Mouse (Mus musculus): ENCODE data around the gene Myo18a. TPM values are rescaled to one million over a fixed set of nuclear protein-coding genes. Genes with fewer than 3 reads are reported as not detected.

Myo18a gene
- total RNA-seq, 2 experiments from 2014 or later = 331 to 334 TPM

DNA sequence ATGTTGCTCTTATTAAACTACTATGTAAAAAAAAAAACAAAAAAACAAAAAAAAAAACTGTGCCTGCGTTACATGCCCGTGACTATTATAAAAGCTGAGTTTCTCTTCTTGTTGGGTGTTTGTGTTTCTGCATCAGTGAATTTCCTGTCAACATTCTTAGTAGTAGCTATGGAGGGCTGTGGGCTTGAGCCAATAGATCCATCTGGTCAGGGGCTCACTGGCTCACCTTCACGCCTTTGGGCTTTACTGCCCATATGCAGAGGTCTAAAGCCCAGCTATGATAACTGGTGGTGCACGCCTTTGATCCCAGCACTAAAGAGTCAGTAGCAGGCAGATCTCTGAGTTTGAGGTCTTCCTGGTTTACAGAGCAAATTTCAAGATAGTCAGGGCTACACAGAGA, 6.5 kb downstream of the Myo18a start:
- DNase-seq = no peak
- intact Hi-C loops (cut with DNase I) = no loop called here

GRCm38 (mm10) chr11:77770346-77770745, 7.3 kb downstream of the Myo18a start:
- intact Hi-C loops (cut with DNase I) = no loop called here
- no peak for DNase-seq

DNA sequence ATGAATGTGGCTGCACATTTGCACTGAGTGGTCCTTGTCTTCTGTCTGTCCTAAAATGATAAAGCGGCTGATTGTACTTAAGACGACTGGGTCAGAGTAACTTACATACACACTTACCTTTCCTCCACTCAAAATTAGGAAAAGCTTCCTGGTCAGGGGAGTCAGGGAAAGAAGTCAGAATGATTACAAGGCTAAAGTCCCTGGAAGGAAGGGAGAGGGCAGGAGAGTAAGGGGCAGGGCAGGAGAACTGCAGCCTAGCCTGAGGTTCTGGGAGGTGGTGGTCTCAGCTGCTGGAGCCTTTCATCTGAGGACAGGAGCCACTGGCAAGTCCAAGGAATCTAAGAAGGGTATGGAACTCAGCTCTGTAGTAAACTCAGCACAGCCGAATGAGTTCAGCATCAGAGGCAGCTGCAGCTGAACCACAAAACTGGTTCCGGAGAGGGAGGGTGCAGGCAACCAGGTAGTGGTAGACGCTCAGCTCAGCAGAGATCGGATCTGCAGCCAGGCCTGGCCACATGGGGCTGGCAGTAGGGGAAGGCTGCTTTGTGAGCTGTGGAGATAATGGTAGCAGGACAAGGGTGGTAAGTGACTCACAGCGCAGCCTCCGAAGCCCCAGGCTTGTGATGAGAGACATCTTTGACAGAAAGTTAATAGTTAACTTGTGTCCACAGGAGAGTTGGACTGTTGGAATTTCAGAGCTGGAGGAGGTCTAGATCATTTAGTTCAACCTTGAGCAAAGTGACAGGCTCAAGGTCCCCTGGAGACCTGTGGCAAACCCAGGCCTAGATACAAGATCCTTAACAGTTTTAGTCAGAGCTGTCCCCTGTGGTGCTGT, 9.1 kb downstream of the Myo18a start:
- DNase-seq = no peak
- intact Hi-C loops (cut with DNase I) = no loop called here

DNA sequence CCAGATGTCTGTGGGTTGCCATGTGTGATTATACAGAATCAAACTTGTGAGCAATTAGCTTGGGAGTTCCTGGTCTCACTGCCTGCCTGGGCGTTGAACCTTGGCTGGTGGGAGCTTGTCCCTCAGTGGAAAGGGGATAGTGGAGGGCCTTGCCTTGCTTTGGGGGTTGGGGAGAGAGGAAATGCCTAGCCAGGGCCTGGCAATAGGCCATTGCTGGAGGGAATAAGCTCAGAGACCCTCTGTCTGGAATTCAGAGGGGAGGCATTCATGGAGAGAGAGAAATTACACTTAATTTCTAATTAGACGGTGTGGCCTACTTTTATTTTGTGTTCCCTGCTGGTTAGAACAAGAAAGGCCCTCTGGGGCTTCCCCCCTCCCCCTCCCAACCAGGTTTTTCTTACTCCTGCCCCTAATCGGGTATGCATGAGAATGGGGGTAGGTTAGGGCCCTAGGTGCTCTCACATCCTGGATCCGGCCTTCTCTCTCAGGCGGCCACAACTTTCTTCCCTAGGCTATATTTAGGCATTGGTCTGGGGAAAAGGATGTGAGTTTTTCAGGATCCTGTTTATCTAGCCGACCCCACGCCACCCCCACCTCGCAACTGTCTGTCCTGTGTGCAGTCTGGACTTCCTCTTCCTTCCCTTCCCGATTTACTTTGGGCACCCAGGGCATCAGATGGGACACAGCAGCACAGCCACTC, 12.8 kb downstream of the Myo18a start:
- no peak for DNase-seq
- intact Hi-C loops (cut with DNase I) = no loop called here

- no peak for DNase-seq
Observed at GRCm38 (mm10) chr11:77777436-77777835, 14.4 kb downstream of the Myo18a start.

GRCm38 (mm10) chr11:77777937-77778336, 14.9 kb downstream of the Myo18a start:
- intact Hi-C loops (cut with DNase I) = no loop called here
- DNase-seq = no peak

More at GRCm38 (mm10) chr11:77777436-77777835, 14.4 kb downstream of the Myo18a start:
- intact Hi-C loops (cut with DNase I) = no loop called here

DNA sequence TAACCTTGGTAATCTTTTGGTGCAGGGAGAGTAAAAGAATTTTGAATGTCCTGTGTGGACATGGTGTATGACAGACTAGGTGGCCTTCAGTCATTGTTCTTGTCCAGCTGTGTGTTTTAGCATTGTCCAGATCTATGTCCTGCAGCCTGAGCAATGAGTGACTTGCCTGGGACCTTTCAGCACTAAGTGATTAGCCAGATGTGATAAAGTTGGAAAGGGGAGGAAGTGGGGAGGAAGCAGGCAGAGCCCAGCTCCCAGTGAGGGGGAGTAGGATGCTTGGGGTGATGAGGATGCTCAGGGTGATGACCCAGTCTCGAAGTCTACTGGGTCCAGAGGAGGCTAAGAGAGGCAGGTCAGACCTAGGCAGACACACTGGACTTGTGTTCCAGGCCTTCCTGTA, 16.2 kb downstream of the Myo18a start:
- no peak for DNase-seq
- intact Hi-C loops (cut with DNase I) = no loop called here

DNA sequence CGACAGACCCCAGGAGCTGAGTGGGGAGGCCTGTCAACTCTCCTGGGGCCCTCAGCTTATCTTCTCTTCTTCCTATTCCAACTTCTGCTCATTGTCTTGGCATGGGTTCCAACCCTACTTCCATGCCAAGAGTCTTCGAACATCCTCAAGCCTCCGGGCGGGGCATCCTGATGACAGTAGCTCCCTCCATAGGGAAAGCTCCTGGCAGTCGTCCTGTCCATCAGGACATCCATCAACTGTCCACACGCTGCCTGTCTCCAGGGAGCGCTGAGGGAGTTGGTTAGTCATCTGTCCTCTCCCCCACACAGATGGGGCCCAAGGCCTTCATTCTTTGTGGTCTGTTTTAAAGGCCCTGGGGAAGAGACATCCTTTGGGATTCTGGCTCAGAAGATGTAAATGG, 18.0 kb downstream of the Myo18a start:
- intact Hi-C loops (cut with DNase I) = no loop called here
- DNase-seq = no peak

- no peak for DNase-seq
Observed at GRCm38 (mm10) chr11:77782104-77782815, 19.2 kb downstream of the Myo18a start.

GRCm38 (mm10) chr11:77783211-77783746, 20.2 kb downstream of the Myo18a start:
- no peak for DNase-seq

More at GRCm38 (mm10) chr11:77782104-77782815, 19.2 kb downstream of the Myo18a start:
- intact Hi-C loops (cut with DNase I) = no loop called here

DNA sequence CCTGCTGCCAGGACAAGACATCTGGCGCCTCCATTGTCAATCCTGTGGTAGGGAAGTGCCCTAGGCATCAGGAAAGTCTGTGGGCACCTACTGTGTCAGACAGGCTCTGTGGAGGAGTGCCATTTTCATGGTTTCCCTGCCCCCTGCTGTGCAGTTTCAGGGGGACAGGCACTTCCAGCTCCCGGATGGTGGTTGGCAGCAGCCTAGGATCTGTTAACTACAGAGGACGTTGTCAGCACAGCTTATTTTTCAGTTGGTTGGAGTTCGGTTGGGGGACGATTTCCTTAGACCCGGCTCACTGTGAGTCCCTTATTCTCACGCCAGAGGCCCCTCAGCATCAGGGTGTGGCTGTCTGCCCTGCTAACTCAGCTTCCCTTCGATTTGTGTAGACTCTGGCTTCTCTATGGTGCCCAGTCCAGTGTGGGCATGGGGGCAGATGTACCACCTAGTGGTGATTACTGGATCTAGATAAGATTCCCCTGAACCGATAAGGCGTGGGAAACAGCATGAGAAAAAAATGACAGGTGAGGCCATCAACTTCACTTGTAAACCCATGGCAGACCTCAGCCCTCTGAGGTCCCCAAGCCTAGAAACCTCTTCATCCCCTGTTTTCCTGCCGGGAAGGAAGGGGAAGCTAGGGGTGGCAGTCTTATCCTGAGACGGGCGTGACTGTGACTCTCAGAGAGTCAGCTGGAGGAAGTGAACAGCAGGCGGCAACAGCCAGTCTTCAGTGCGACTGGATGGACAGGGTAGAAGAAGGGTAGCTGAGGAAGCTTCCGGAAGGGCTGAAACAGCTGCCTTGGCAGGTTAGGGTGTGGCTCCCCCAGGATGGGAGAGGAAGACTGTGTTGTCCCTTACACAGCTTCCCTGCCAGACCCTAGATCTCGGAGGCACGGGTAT, 21.0 kb downstream of the Myo18a start:
- intact Hi-C loops (cut with DNase I) = no loop called here

More at GRCm38 (mm10) chr11:77783211-77783746, 20.2 kb downstream of the Myo18a start:
- intact Hi-C loops (cut with DNase I) = no loop called here

GRCm38 (mm10) chr11:77784894-77785293, 21.8 kb downstream of the Myo18a start:
- intact Hi-C loops (cut with DNase I) = no loop called here
- DNase-seq = no peak

More for the DNA sequence above, 21.0 kb downstream of the Myo18a start:
- DNase-seq = no peak

- intact Hi-C loops (cut with DNase I) = no loop called here
- no peak for DNase-seq
Observed at GRCm38 (mm10) chr11:77785396-77785767, 22.3 kb downstream of the Myo18a start.

DNA sequence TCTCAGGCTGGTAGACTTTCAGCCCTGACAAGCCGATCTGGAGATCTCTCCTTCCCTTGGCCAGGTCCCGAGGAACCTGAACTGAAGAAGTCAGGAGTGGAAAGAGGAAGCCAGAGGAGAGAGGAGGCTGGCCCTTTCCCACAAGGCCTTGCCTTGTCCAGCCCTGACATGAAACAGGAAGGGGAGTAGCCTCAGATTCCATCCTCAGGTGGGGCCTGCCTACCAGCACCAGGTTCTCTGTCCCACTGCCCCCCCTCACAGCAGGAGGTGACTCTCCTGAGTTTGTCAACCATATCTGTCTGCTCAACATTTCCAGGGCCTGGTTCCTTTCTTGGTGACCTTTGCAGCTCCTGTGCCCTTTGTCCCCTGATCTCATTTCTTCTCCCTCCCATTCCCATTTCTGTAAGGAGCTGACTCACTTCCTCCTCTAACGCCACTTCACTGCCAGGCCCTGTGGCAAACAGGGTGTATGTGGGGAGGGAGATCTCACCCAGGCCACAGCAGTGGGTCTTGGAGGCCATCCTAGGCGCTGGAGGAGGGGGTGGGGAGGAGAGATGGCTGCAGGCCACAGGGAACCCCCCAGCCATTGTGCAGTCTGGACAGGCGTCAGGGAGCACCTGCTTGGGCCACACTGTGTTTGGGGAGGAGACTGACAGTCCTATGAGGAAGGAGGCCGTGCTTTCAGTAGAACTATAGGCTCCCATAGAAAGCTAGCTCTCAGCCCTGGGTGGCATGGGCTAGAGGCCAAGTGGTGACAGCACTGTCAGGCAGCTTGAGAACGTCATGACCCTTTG, 22.9 kb downstream of the Myo18a start:
- intact Hi-C loops (cut with DNase I) = no loop called here
- no peak for DNase-seq

DNA sequence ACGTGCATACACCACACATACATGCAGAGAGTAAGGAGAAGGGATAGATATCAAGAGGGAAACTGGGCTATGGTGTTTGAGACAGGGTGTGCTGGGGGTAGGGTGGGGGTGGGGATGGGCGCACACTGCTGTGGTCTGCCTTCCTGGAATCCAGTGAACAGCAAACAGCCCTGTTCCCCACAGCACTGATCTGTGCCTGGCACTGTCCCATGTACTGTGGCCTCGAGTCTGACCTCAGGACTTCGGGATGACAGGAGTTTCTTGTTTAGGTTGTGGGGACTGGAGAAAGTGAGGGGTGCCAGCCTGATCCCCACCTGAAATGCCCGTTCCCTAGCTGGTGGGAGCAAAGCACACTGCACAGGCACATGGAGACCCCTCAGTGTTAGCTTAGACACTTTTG, 24.7 kb downstream of the Myo18a start, which contains the start of gene Gm10277:
Gm10277 (minus strand) TSS at position 41 of the 400 bp plus-strand sequence.
- DNase-seq = no peak
- intact Hi-C loops (cut with DNase I) = no loop called here

DNA sequence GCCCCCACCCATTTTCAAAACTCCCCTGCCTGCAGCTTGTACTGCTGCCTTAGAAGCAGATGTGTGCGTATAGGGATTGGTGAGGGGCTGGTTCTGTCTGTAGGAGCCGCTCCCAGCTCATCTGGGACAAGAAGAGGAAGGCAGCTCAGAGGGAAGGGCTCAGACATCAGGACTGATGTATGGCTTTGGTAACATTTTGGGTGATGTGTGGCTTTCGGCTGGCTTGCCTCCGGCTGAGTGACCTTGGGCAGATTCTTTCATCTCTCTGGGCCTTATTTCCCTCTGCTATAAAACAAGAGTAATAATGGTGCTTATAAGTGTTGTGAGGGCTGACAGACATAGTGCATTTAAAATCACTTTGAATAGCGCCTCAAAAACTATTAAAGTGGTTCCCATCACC, 26.5 kb downstream of the Myo18a start:
- no peak for DNase-seq
- intact Hi-C loops (cut with DNase I) = no loop called here

GRCm38 (mm10) chr11:77790286-77790685, 27.2 kb downstream of the Myo18a start:
- intact Hi-C loops (cut with DNase I) = loop anchor here (2.0 kb wide), 1 partner anchor 49 kb away; no protein-coding TSS in a partner anchor
- DNase-seq = no peak

GRCm38 (mm10) chr11:77791241-77791727, 28.2 kb downstream of the Myo18a start:
- intact Hi-C loops (cut with DNase I) = loop anchor here (2.0 kb wide), 1 partner anchor 50 kb away; no protein-coding TSS in a partner anchor

More at GRCm38 (mm10) chr11:77791241-77791727, 28.2 kb downstream of the Myo18a start:
- DNase-seq = no peak

All from gastrocnemius, postnatal 36 days (tissue).